Mouse (Mus musculus) adrenal gland, postnatal 36 days (tissue): ENCODE measurements around the gene Slc1a6. TPM values are rescaled to one million over a fixed set of nuclear protein-coding genes. Genes with fewer than 3 reads are reported as not detected.

ENCODE experiments used
- total RNA-seq, 2 experiments: library from RNA; stranded (reverse); gene quantifications; 2 replicates each; pipeline ENCODE4 v1.2.3; 2021

The Slc1a6 gene
- total RNA-seq, 2 experiments from 2014 or later = not detected

Other genes with a start within 250 kb of the Slc1a6 start
- gene Ilvbl, start 206.2 kb upstream of the Slc1a6 start, total RNA-seq = 10 to 100 TPM; 51.0 to 62.0 TPM
- 10 to 100 TPM; 39.0 to 49.0 TPM for gene Syde1, start 188.5 kb upstream of the Slc1a6 start, total RNA-seq
- not detected for gene Olfr1357, start 162.4 kb upstream of the Slc1a6 start, total RNA-seq
- gene Casp14, start 62.2 kb upstream of the Slc1a6 start, total RNA-seq = not detected
- not detected for gene Ccdc105, start 27.4 kb upstream of the Slc1a6 start, total RNA-seq
- gene Olfr1356, start 71.7 kb downstream of the Slc1a6 start, total RNA-seq = not detected
- not detected for gene Olfr1355, start 95.0 kb downstream of the Slc1a6 start, total RNA-seq
- gene Olfr1354, start 132.7 kb downstream of the Slc1a6 start, total RNA-seq = not detected
- not detected for gene Olfr8, start 170.1 kb downstream of the Slc1a6 start, total RNA-seq
- not detected for gene Olfr1353, start 182.8 kb downstream of the Slc1a6 start, total RNA-seq
- not detected for gene Olfr1352, start 200.6 kb downstream of the Slc1a6 start, total RNA-seq
- gene Olfr1351, start 232.0 kb downstream of the Slc1a6 start, total RNA-seq = not detected
- gene Olfr57, start 248.2 kb downstream of the Slc1a6 start, total RNA-seq = not detected